Mouse (Mus musculus) C2C12 (cell line): ENCODE measurements at regions not wholly inside any gene's neighbourhood (a gene's known extent, or its start where the extent isn't known, plus 50 kb on each side); places are given as distances from the start of the nearest gene placed in this dataset.
A peak's percentile ranks its signal among the peaks of the same experiment; 100 is the strongest.

Experiments used
- H3K27me3 ChIP-seq: one replicate; pipeline ENCODE4 v1.6.1; 2011; ENCODE audit not compliant: control insufficient read depth, insufficient read depth, insufficient read length
- H3K36me3 ChIP-seq: one replicate; pipeline ENCODE4 v1.6.1; 2011; ENCODE audit not compliant: control insufficient read depth, insufficient read depth
- H3K4me3 ChIP-seq: one replicate; pipeline ENCODE4 v1.5.1; 2011; ENCODE audit warnings: mild to moderate bottlenecking, control low read depth; ENCODE audit not compliant: poor library complexity, insufficient read depth, severe bottlenecking
- H3K79me2 ChIP-seq: one replicate; pipeline ENCODE4 v1.6.1; 2011; ENCODE audit not compliant: control insufficient read depth, insufficient read depth
- H3K79me3 ChIP-seq: one replicate; pipeline ENCODE4 v1.6.1; 2011; ENCODE audit warnings: low read depth, control low read depth
- H3ac ChIP-seq: one replicate; pipeline ENCODE3; 2011; ENCODE audit warnings: low read depth; ENCODE audit not compliant: control insufficient read depth, insufficient read length
- CEBPB ChIP-seq: IDR thresholded peaks from one replicate; pipeline ENCODE4 v1.6.1; 2011; ENCODE audit warnings: low read depth, mild to moderate bottlenecking, control low read depth, moderate library complexity
- CTCF ChIP-seq: IDR thresholded peaks from one replicate; pipeline ENCODE4 v1.5.1; 2011; ENCODE audit not compliant: control insufficient read depth, insufficient read depth, insufficient read length
- FOSL1 ChIP-seq: IDR thresholded peaks from one replicate; pipeline ENCODE4 v1.8.0; 2011; ENCODE audit warnings: mild to moderate bottlenecking, low read length; ENCODE audit not compliant: poor library complexity, insufficient read depth, severe bottlenecking
- MAX ChIP-seq: IDR thresholded peaks from one replicate; pipeline ENCODE4 v1.6.1; 2011; ENCODE audit warnings: mild to moderate bottlenecking, control low read depth
- MYOD1 ChIP-seq: IDR thresholded peaks from one replicate; pipeline ENCODE4 v1.6.1; 2011; ENCODE audit warnings: low read depth; ENCODE audit not compliant: control insufficient read depth, insufficient read length
- MYOG ChIP-seq: IDR thresholded peaks from one replicate; pipeline ENCODE4 v1.6.1; 2011; ENCODE audit not compliant: control insufficient read depth, insufficient read length; ENCODE audit errors: extremely low read depth
- USF1 ChIP-seq: IDR thresholded peaks from one replicate; pipeline ENCODE4 v1.6.1; 2011; ENCODE audit warnings: low read depth, mild to moderate bottlenecking, control low read depth, moderate library complexity

DNA sequence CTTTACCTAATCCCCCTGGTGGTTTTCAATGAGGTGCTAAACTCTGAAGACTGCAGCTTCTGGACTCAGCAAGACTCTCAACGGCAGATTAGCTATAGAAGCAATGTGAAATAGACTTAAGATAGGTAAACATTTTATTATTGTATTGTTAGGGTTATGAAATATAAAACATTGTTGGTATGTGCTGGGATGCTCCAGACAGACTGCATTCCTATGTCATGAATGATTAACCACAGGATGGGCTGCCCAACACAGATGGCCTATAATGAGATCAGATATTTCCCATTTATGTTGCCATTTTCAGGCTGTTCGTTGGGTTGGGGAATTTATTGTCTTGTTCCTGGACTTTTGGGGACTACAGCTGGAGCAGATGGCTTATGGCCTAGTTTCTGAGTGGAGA lies 1711.3 kb upstream of the Cdh20 start:
- Histone ChIP-seq H3K79me2 (no peaks in the 10 kb centered on the region), H3K27me3 (no peaks in the 10 kb centered on the region), H3K36me3 (no peaks in the 10 kb centered on the region), H3K4me3 (no peak overlapping the region), H3ac (no peak overlapping the region), H3K79me3 (no peaks in the 10 kb centered on the region)
- no peak for TF ChIP-seq FOSL1
- TF ChIP-seq MYOD1: peak; percentile 38
- no peak for TF ChIP-seq CTCF
- TF ChIP-seq CEBPB: no peak

GRCm38 (mm10) chr1:103071045-103071444 lies 1697.3 kb upstream of the Cdh20 start:
- H3K36me3 ChIP-seq: no peaks in the 10 kb centered on the region
- no peaks in the 10 kb centered on the region for H3K27me3 ChIP-seq
- TF ChIP-seq CEBPB (no peak), USF1 (no peak), MYOG (no peak), MAX (no peak), MYOD1 (no peak), FOSL1 (no peak), CTCF (no peak)
- no peak overlapping the region for H3ac ChIP-seq
- no peaks in the 10 kb centered on the region for H3K79me2 ChIP-seq
- no peak overlapping the region for H3K4me3 ChIP-seq
- no peaks in the 10 kb centered on the region for H3K79me3 ChIP-seq

GRCm38 (mm10) chr1:103076645-103077044 lies 1691.7 kb upstream of the Cdh20 start:
- H3K36me3 ChIP-seq: no peaks in the 10 kb centered on the region
- H3K4me3 ChIP-seq: no peak overlapping the region

GRCm38 (mm10) chr1:103093908-103094648 lies 1674.3 kb upstream of the Cdh20 start:
- Histone ChIP-seq H3K27me3 (no peaks in the 10 kb centered on the region), H3K79me3 (no peaks in the 10 kb centered on the region), H3K4me3 (no peak overlapping the region), H3K36me3 (no peaks in the 10 kb centered on the region), H3ac (no peak overlapping the region), H3K79me2 (no peaks in the 10 kb centered on the region)
- no peak for TF ChIP-seq CEBPB
- no peak for TF ChIP-seq CTCF
- no peak for TF ChIP-seq MYOD1
- no peak for TF ChIP-seq USF1
- TF ChIP-seq FOSL1: no peak

More at GRCm38 (mm10) chr1:103076645-103077044, 1691.7 kb upstream of the Cdh20 start:
- TF ChIP-seq USF1 (no peak), MYOG (no peak), FOSL1 (no peak), CEBPB (no peak), CTCF (no peak), MYOD1 (no peak), MAX (no peak)
- Histone ChIP-seq H3K79me2 (no peaks in the 10 kb centered on the region), H3ac (no peak overlapping the region), H3K79me3 (no peaks in the 10 kb centered on the region), H3K27me3 (no peaks in the 10 kb centered on the region)
